Mouse (Mus musculus): ENCODE measurements around the gene Gm13420.
A peak's percentile ranks its signal among the peaks of the same experiment; 100 is the strongest.
"Not testable (repeated sequence)": the region's sequence is repeated elsewhere in the genome, so short reads cannot be mapped to it uniquely, and the experiment has no call there.

Gene Gm13420

DNA sequence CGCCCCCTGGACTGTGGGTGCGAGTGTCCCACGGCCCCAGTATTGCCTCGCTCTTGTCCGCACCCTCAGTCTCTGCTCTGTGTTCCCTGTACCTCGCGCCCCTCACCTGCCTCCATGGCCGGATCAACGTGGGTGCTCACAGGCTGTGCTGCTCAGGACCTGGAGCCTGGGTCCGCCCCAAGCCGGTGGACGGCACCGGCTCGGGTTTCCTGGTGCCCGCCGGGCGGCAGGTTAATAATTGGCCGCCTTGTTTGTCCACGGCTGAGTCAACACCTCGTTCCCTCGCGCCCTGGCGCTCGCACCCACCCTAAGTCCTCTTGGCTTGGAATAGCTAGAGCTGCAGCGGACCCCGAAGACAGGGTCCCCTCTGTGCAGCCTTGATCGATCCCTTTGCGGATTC, at the start of gene Gm13420:
TSS of gene Gm13420 (minus strand) at position 189 of the 400 bp plus-strand sequence.
- peak; percentile 77 to 88 for DNase-seq

GRCm38 (mm10) chr2:29792772-29793487, 41.4 kb upstream of the Gm13420 start:
- DNase-seq = no peak

- DNase-seq = peak; percentile 87 to 92
Observed at GRCm38 (mm10) chr2:29787937-29788681, 36.6 kb upstream of the Gm13420 start, which contains the start of gene Trub2. Gene Trub2, minus strand, starts transcription at chr2:29788502.

- peak; percentile 90 to 93 for DNase-seq
Observed at GRCm38 (mm10) chr2:29787104-29787917, 35.8 kb upstream of the Gm13420 start, which contains the start of gene Coq4. Gene Coq4, plus strand, starts transcription at chr2:29787493.

DNA sequence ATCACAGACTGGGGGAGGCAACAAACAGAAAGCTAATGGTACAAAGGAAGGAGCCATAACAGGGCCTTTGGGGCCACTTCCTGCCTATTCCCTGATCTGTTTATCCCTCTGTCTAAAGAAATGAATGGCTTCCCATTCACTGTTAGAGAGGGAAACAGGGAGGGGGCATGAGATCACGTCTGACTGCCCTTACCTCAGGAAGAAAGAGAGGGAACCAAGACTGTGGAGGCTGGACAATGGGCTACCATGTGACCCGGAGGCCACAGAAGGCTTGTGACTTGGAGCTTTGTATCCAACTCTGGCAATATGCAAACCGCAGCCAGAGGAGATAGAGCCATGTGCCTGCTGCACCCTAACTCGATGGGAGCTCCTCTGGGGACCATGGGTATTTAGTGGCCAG, 32.8 kb upstream of the Gm13420 start:
- no peak for DNase-seq

DNA sequence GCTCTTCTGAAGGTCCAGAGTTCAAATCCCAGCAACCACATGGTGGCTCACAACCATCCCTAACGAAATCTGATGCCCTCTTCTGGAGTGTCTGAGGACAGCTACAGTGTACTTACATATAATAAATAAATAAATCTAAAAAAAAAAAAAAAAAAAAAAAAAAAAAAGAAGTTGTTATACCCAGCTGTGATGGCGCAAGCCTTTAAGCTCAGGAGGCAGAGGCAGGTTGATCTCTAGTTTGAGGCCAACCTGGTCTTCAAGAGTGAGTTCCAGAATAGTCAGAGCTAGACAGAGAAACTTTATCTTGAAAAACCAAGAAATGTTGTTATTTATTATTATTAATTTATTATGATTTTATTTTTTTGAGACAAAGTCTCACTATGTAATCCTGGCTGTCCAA, 29.8 kb upstream of the Gm13420 start:
- DNase-seq = not testable (repeated sequence)

DNA sequence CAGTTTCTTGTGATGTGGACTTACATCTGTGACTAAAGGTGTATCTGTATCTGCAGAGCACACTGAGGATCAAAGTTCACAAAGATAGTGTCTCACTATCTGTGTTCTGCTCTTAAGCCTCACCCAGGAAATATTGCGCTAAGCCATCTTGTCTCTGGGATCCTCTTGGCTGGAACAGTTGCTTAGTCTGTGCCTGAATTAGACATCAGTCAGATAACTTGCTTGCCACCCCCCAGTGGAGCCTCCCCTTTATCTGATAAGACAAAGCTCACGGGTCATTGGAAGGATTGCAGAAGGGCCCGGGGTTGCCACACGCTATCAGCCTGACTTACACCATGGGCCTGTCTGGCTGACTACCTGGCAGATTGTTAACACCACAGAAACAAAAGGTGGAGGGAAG, 21.8 kb upstream of the Gm13420 start:
- DNase-seq = no peak

DNA sequence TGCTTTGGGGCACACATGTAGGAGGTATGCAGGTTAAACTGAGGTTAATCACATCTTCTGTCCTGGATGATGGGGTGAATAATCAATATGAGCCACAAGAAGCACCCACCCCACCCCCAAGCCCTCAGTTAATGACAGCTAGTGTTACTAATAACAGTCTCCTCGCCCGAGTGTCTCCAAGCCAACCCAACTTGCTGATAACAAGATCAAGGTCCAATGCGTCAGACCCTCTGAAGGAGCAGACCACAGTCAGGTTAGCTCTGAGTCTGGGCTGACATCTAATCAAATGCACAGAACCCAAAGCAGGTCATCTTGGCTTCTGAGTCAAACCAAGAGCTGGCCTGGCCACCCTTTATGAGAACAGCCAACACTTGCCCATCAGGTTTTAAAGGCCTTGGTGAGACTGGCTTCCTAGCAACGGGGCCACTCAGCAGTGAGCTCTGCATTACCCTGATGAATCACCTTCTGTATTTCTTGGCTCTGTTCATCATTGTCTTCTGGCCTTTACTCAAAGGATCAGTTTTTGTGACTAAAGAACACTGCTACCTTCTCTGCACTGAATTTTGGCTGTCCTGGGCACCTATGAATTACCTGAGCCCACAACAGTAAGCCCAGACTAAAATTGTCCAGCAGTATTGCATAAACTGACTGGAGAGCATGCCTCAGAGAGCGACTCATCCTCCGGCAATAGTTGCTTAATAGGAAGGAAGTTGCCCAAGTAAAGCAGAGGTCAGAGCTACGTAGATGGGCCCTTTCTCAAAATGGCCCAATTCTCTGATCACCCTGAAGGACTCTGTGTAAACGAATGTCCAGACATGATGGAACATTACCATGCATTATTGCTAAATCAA, 20.4 kb upstream of the Gm13420 start:
- DNase-seq = no peak

DNA sequence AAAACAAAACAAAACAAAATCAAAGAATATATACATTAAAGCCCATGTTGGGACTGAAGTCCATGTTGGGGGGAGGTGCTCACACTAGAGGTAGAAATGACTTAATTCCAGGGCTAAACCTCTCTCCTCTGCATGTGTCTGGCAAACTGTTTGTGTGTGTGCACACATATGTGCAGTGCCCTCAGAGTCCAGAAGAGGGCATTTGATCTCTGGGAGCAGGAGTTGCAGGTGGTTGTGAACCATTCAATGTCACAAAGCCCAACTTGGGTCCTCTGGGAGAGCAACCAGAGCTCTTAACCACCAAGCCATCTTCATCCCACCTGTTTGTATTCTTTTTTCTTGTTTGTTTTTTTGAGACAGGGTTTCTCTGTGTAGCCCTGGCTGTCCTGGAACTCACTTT, 18.7 kb upstream of the Gm13420 start:
- no peak for DNase-seq

- no peak for DNase-seq
Observed at GRCm38 (mm10) chr2:29768901-29769300, 17.4 kb upstream of the Gm13420 start.

- peak; percentile 55 to 74 for DNase-seq
Observed at GRCm38 (mm10) chr2:29767976-29768709, 16.7 kb upstream of the Gm13420 start.

GRCm38 (mm10) chr2:29764831-29765230, 13.3 kb upstream of the Gm13420 start:
- peak; percentile 83 to 85 for DNase-seq

GRCm38 (mm10) chr2:29755693-29756092, 4.2 kb upstream of the Gm13420 start:
- no peak for DNase-seq

DNA sequence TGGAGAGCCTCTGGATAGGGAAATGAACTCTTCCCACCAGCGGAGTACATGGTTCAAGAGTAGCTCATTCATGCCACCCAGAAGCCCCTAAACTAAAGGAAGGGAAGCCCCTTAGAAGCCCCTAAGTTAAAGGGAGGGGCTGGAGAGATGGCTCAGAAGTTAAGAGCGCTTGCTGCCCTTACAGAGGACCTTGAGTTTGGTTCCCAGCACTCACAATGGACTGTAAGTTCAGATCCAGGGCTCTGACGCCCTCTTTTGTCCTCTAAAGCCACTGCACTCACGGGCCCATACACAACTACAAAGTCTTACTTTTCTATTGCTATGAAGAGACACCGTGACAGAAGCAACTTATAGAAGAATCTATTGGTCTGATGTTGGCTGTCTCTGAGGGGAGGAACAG, 912 bp upstream of the Gm13420 start:
- DNase-seq = no peak

DNA sequence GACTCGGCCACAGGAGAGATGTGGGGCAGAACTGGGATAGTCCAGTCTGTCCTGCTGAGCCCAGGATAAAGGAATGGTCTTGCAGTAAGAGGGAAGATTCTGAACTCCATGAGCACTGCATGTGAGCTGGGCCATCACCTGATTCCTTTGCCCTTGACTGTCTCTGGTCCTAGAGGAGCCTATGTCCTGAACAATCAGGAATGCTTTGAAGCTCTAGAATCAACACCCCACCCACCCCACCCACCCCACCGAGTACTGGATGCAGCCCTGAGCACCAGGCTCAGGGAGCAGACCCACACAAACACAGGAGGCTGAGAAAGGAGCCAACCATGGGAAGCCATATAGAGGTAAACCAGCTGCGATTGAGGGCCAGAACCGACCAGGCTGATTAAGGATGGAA, 3.0 kb downstream of the Gm13420 start:
- no peak for DNase-seq

- peak; percentile 55 to 64 for DNase-seq
Observed at GRCm38 (mm10) chr2:29747852-29748251, 3.6 kb downstream of the Gm13420 start.

- peak; percentile 25 to 44 for DNase-seq
Observed at GRCm38 (mm10) chr2:29747188-29747782, 4.2 kb downstream of the Gm13420 start.

DNA sequence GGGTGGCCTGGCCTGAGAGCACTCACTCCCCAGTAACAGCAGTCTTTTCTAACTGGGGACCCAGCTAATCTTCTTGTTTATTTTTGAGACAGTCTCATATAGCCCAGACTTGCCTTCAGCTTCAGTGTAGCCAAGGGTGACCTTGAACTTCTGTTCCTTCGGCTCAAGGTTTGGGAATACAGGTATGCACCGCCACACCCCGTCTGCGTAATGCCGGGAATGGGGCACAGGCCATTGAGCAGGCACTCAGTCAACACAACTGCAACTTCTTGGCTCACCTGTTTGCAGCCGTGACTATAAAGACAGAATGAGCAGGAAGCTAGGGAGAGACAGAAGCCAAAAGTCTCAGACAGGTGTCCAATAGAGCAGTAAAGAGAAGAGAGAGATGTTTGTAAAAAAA, 7.2 kb downstream of the Gm13420 start:
- no peak for DNase-seq

GRCm38 (mm10) chr2:29741207-29741606, 10.3 kb downstream of the Gm13420 start:
- DNase-seq = no peak

GRCm38 (mm10) chr2:29739368-29739767, 12.1 kb downstream of the Gm13420 start:
- DNase-seq = peak; percentile 39 to 52

- DNase-seq = no peak
Observed at GRCm38 (mm10) chr2:29738799-29739198, 12.7 kb downstream of the Gm13420 start.
